Mouse (Mus musculus): Measurements from ENCODE around the gene D130052B06Rik. TPM values are rescaled to one million over a fixed set of nuclear protein-coding genes. Genes with fewer than 3 reads are reported as not detected.

The D130052B06Rik gene
- not detected for total RNA-seq (2023)

DNA sequence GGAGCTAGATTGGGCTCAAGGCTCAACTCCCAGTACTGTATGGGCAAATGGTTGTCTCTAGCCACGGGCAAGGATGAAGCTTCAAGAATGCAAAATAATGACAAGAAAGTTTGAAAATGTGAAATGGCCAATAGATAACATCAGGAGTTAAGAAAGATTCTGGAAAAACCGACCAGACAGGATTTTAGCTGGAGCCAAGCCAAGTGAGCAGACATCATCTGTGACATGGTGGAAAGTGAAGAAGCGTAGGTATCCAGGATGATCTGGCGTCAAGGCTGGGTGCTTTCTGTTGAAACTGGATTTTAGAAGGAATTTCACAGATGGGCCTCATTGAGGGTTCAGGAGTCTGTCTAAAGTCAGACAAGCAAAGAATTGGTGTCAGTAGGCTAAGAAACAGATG is at the start of gene D130052B06Rik:
D130052B06Rik (plus strand) TSS at position 317 of the 400 bp plus-strand sequence.

DNA sequence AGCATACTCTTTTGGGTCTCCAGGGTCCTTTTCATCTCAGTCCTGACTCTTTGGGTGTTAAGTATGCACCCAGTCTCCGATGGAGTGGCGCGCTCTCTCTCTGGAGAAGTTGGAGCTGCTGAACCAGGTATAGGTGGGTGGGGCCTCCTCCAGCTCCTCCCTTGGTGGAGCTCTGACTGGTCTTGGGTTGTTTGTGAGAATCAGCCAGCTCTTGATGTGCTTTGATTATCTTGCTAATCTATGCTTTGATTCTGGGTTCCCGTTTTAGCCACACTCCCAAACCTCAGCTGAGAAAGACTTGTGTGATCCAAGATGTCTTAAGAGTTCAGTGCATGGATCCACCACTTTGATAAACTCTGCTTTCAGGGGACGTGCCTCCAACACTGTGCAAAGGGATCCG is 20.2 kb upstream of the D130052B06Rik start, which contains the start of gene Gabrp:
Gabrp (minus strand) TSS at position 101 of the 400 bp plus-strand sequence.

Other genes starting within 250 kb of the D130052B06Rik start
- gene Ranbp17, start 85.6 kb upstream of the D130052B06Rik start, total RNA-seq (2023), result under 1 TPM; 0.69 to 0.77 TPM
- gene Gabrp, start 20.3 kb upstream of the D130052B06Rik start, total RNA-seq (2023), result not detected